Mouse (Mus musculus) liver, postnatal 0 days (tissue): Measurements from ENCODE around the gene Ankle1.

ENCODE experiments used
- CTCF ChIP-seq: sonication (generic); IDR thresholded peaks from 2 replicates; pipeline ENCODE4 v1.5.1; 2016; ENCODE audit warnings: antibody characterized with exemption, low read depth
- EP300 ChIP-seq: IDR thresholded peaks from 2 replicates; pipeline ENCODE4 v1.6.1; 2016; ENCODE audit warnings: antibody characterized with exemption, low read depth, mild to moderate bottlenecking

DNA sequence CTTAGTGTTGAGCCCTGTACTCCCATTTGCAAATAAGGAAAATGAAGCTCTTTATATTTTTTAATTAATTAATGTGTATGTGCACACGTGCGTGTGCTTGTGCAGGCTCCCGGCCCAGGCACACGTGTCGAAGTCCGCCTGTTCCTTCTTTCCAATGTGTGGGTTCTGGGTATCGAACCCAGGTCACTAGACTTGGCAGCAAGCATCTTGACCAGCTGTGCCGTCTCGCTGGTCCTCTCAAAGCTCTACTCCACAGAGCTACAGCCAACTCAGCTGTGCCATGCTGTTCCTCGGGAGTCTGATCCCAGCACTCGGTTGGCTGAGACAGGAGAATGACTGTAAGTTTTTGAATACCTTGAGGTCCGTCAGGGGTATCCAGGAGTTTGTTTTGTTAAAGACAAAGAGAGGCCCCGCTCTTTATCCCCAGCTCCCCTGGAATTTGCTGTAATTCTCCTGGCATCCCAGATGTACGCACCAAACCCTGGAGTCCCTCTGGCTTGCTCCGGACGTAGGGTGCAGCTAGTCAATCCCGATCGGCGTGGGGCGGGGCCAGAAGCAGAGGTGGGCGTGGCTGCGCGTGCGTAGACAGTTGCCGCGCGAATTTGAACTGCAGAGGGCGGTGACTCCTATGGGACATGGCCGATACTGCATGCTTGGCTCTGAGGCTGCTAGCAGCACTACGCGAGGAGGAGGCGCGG, at the start of gene Ankle1:
- TF ChIP-seq CTCF (peak; percentile 86), EP300 (no peak)
